Mouse (Mus musculus): Measurements from ENCODE around the gene Ankrd42. TPM values are rescaled to one million over a fixed set of nuclear protein-coding genes. Genes with fewer than 3 reads are reported as not detected.

The Ankrd42 gene
- under 1 TPM; 0.39 to 0.49 TPM for total RNA-seq (2023)

DNA sequence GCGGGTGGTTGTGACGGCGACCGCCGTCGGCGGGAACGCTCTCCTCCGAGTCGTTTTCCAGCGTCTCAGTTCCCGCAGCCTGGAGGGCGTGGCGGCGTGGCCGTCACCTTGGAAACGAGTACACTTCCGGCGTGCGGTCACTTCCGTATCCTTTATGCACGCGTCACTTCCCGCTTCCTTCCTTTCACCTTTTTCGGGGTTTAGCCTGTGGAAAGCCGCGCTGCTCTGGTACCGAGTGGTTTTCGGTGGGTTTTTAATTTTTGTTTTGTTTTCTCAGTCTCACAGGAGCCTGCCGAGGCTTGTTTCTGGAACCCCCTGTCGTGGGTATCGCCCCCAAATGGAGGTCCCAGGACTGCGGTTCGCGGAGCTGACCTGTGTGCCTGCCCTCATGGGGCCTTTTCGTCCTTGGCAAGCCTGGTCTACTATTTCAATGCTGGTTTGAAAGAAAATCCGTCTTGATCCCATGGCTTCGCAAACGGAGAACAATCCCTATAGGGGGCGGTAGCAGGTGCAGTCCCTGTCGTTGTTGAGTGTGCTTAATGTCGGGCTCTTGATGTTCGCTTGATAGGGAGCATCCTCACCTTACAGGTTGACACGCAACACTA lies at the start of gene Ankrd42:
Ankrd42 (minus strand) TSS at position 122 of the 605 bp plus-strand sequence.

DNA sequence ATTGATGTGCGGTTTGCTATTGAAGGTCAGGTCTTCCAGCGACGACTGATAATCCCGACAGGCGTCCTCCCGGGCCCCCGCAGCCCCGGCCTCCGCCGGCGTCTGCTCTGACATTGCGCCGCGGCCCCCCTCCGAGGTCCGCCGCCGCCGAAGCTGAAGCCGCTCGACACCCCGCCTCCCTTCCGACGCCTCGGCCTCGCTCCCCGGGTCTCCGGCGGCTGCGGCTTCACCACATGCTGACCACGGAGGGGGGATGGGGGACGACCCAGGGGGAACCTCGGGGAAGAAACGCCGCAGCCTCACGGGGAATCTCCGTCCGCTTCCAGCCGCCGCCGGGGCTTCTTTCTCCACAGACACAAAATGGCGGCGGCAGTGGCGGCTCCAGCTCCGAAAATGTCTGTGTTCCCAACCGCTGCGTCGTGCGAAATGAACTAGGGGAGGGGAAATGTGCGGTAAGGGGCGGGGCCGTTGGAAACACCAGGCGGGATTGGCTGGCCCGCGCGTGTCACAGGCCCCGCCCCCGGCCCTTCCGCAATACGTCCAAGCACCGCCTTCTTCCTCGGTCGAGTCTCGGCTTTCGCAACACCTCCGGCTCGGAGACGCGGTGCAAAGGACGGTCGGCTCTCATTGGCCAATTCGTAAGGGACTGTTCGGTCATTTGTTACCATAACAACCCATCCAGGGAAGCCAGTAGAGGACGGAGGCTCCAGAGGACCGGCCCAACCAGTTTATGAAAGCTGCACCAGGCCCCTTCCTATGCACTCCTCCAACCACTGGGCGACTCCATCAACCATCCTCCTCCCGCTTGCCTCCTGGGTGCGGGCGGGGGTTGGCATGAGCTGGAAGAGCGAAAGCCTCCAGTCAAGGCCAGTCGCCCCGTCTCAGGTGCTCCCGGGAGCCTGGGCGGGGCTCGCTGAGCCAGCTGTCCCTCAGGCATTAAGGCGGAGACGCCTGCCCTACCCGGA lies 32.8 kb upstream of the Ankrd42 start, which contains the start of gene Pcf11:
Pcf11 (minus strand) TSS at position 428 of the 965 bp plus-strand sequence.

DNA sequence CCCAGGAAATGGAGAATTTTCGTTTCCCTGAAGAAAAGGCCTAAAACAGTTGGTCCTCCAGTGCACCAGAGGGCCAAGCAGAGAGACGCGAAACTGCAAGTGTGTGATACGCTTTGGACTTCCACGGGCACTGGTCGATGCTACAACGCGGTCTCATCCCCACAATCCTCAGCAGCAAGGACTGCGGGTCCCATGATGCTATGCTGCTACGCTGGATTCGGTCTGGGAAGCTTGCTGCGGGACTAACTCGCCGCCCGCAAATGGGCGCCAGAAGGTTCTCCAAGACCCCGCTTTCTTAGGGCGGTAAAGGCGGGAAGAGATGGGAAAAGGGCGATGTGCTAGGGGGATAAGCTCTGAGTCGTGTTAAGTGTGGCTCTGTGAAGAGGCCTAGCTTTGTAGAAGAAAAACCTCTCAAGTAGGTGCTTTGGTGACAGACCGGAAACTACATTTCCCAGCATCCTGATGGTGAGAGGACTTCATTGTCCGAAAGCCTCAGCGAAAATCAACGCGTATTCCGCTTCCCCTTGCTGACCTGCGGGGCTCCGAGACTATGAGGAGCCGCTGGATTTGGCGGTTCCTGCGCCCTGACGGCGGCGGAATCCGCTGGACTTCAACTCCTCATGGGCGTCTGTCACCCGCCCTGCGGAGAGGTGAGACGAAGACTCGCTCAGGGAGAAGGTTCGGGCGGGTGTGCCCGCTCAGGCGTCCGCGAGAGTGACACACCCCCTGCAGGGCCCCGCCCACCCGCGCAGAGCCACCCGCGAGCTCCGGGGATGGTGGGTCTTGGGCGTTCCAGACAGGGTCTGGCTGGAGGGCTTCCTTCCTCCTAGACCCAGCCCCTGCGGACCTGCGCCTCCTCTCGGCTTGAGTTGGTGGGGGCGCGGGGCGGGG lies 75.7 kb downstream of the Ankrd42 start, which contains the start of gene Ccdc90b:
Ccdc90b (plus strand) TSS at position 164 of the 891 bp plus-strand sequence.

Other genes with a start within 250 kb of the Ankrd42 start
- 1 to 10 TPM; 5.4 to 8.2 TPM for gene Ccdc90b, start 76.0 kb downstream of the Ankrd42 start, total RNA-seq (2023)
- gene Pcf11, start 32.8 kb upstream of the Ankrd42 start, total RNA-seq (2023) = 100 to 1,000 TPM; 314 to 322 TPM
- 10 to 100 TPM; 75.3 to 85.0 TPM for gene Rab30, start 104.5 kb upstream of the Ankrd42 start, total RNA-seq (2023)
- 1 to 10 TPM; 1.4 to 4.3 TPM for gene Ddias, start 237.1 kb upstream of the Ankrd42 start, total RNA-seq (2023)
- 10 to 100 TPM; 53.0 to 56.9 TPM for gene Prcp, start 237.3 kb upstream of the Ankrd42 start, total RNA-seq (2023)